10 mouse cellular contexts compared by ENCODE assay signal in genomic region chr15:99865942-99866341, GRCm38 (mm10). TPM values are rescaled to one million over a fixed set of nuclear protein-coding genes. Genes with fewer than 3 reads are reported as not detected.
A peak's percentile ranks its signal among the peaks of the same experiment; 100 is the strongest.
DNase-seq lines count a peak whose midpoint lies in the region; ATAC-seq lines count a peak whose summit lies in the region.
"Had no signal": no experiment of that assay in that cellular context is flagged by ENCODE, and none has a peak within 500 bp of the region (broad histone marks: within the 10 kb centered on the region; RNA-seq: fewer than 3 reads in every experiment).

No protein-coding gene starts in this region.

- H3K27me3 ChIP-seq in liver, embryonic 12.5 days (replicated peaks): peaks cover 27% of the 10 kb centered on the region
- no peaks in the 10 kb centered on the region for H3K27me3 ChIP-seq in liver, embryonic 11.5 days (replicated peaks; ENCODE audit: control insufficient read depth, insufficient read depth, low read length)
- no peaks in the 10 kb centered on the region for H3K27me3 ChIP-seq in midbrain, embryonic 16.5 days (ENCODE audit: control insufficient read depth, insufficient read depth, low read depth, low read length)
- H3K27me3 ChIP-seq: hindbrain, embryonic 15.5 days; neural tube, embryonic 12.5 days had no signal

- 23% methylated on average over 5 of the region's 5 CpGs for WGBS in liver, embryonic 12.5 days (ENCODE audit: insufficient replicate concordance)
- 40% methylated on average over 5 of the region's 5 CpGs for WGBS in liver, embryonic 11.5 days
- WGBS in midbrain, embryonic 16.5 days: 56% methylated on average over 5 of the region's 5 CpGs

- DNase-seq in liver, embryonic 11.5 days (ENCODE audit: low spot score): no peak
- peak; percentile 52 for DNase-seq in brain, adult 2 months (ENCODE audit: low read depth, low spot score)
- peak; percentile 78 for DNase-seq in kidney, adult 18-20 months
- peak; percentile 71 for DNase-seq in lung, postnatal 10 days
- DNase-seq in yolk sac, embryonic 10.5 days (ENCODE audit: low spot score): no peak
- no peak for DNase-seq in thymus, postnatal 25 days

- ATAC-seq in liver, embryonic 12.5 days: no peak
- no peak for ATAC-seq in liver, embryonic 11.5 days (replicated peaks; ENCODE audit: low FRiP score)
- ATAC-seq in midbrain, embryonic 16.5 days: no peak

- H3K36me3 ChIP-seq in liver, embryonic 12.5 days: no peaks in the 10 kb centered on the region
- no peaks in the 10 kb centered on the region for H3K36me3 ChIP-seq in liver, embryonic 11.5 days (ENCODE audit: control insufficient read depth, insufficient read depth, low read length)
- H3K36me3 ChIP-seq in midbrain, embryonic 16.5 days (ENCODE audit: control insufficient read depth, insufficient read depth, low read length): no peaks in the 10 kb centered on the region
- H3K36me3 ChIP-seq: hindbrain, embryonic 15.5 days; neural tube, embryonic 12.5 days had no signal

- H3K9me3 ChIP-seq in liver, embryonic 12.5 days (replicated peaks): no peaks in the 10 kb centered on the region
- no peaks in the 10 kb centered on the region for H3K9me3 ChIP-seq in liver, embryonic 11.5 days (ENCODE audit: control insufficient read depth, low read length)
- no peaks in the 10 kb centered on the region for H3K9me3 ChIP-seq in midbrain, embryonic 16.5 days (replicated peaks; ENCODE audit: control insufficient read depth, low read length, poor library complexity, severe bottlenecking)
- H3K9me3 ChIP-seq: hindbrain, embryonic 15.5 days; neural tube, embryonic 12.5 days had no signal

- no peak overlapping the region for H3K9ac ChIP-seq in liver, embryonic 12.5 days
- H3K9ac ChIP-seq in liver, embryonic 11.5 days (ENCODE audit: low read depth, low read length): no peak overlapping the region
- H3K9ac ChIP-seq in midbrain, embryonic 16.5 days (ENCODE audit: low read depth, low read length): no peak overlapping the region
- H3K9ac ChIP-seq: hindbrain, embryonic 15.5 days; neural tube, embryonic 12.5 days had no signal

- H3K4me3 ChIP-seq in liver, embryonic 12.5 days: no peak overlapping the region
- H3K4me3 ChIP-seq in liver, embryonic 11.5 days (ENCODE audit: low read depth, low read length): no peak overlapping the region
- H3K4me3 ChIP-seq in midbrain, embryonic 16.5 days (ENCODE audit: low read depth, low read length): no peak overlapping the region
- H3K4me3 ChIP-seq: hindbrain, embryonic 15.5 days; neural tube, embryonic 12.5 days had no signal

- peaks cover 20% of the 10 kb centered on the region for H3K4me1 ChIP-seq in liver, embryonic 12.5 days
- H3K4me1 ChIP-seq in liver, embryonic 11.5 days (replicated peaks; ENCODE audit: control insufficient read depth, insufficient read depth, low read length): 0 out of 2 replicates have a peak, but pooled peaks cover 10% of the 10 kb centered on the region
- H3K4me1 ChIP-seq in midbrain, embryonic 16.5 days (ENCODE audit: control insufficient read depth, insufficient read depth, low read length): no peaks in the 10 kb centered on the region
- H3K4me1 ChIP-seq: neural tube, embryonic 12.5 days had no signal

- no peak overlapping the region for H3K4me2 ChIP-seq in liver, embryonic 12.5 days
- no peak overlapping the region for H3K4me2 ChIP-seq in liver, embryonic 11.5 days
- H3K4me2 ChIP-seq in midbrain, embryonic 16.5 days (ENCODE audit: low read length): no peak overlapping the region
- H3K4me2 ChIP-seq: hindbrain, embryonic 15.5 days; neural tube, embryonic 12.5 days had no signal

- 0 out of 2 replicates have a peak overlapping the region, but pooled peaks have one; percentile 37 for H3K27ac ChIP-seq in liver, embryonic 12.5 days
- no peak overlapping the region for H3K27ac ChIP-seq in liver, embryonic 11.5 days (ENCODE audit: low read depth, low read length)
- H3K27ac ChIP-seq in midbrain, embryonic 16.5 days (ENCODE audit: low read length): no peak overlapping the region
- H3K27ac ChIP-seq: hindbrain, embryonic 15.5 days; neural tube, embryonic 12.5 days had no signal

RNA-seq across cellular contexts. Expression of gene Lima1, which starts 9.3 kb away (rescaled TPM):
- 10.6 and 11.0 TPM in 2 replicates for polyA plus RNA-seq in liver, embryonic 12.5 days (2016; fragmentation: Nextera tagmentation; extraction: Ambion mirVana)
- 19.0 and 19.3 TPM in 2 replicates for polyA plus RNA-seq in liver, embryonic 11.5 days (2014; fragmentation: Nextera tagmentation; extraction: Ambion mirVana)
- 11.8 and 15.2 TPM in 2 replicates for polyA plus RNA-seq in midbrain, embryonic 16.5 days (2015; fragmentation: Nextera tagmentation; extraction: Ambion mirVana)

Comparison
In these comparisons a context has a peak if more than half of its experiments do, and no peak if none do; other contexts are left out.
1. DNase-seq: peak in brain, adult 2 months (single experiment), kidney, adult 18-20 months (single experiment) and lung, postnatal 10 days (single experiment); none in liver, embryonic 11.5 days (single experiment), yolk sac, embryonic 10.5 days (single experiment) and thymus, postnatal 25 days (single experiment).